Mouse (Mus musculus): Measurements from ENCODE around the gene Jun.

- no peak for TF ChIP-seq CTCF (conservative IDR thresholded peaks at IDR 0.05; ENCODE audit: insufficient read depth, insufficient read length, low read depth, low read length)
- TF ChIP-seq POLR2A (IDR thresholded peaks at IDR 0.05; ENCODE audit: low read depth, low read length): no peak
Measured at GRCm38 (mm10) chr4:95078625-95079024, 26.6 kb upstream of the Jun start.

Measured in kidney, adult 2 months (tissue).